Mouse (Mus musculus): ENCODE results near the gene Ebf1.

Ebf1 gene

DNA sequence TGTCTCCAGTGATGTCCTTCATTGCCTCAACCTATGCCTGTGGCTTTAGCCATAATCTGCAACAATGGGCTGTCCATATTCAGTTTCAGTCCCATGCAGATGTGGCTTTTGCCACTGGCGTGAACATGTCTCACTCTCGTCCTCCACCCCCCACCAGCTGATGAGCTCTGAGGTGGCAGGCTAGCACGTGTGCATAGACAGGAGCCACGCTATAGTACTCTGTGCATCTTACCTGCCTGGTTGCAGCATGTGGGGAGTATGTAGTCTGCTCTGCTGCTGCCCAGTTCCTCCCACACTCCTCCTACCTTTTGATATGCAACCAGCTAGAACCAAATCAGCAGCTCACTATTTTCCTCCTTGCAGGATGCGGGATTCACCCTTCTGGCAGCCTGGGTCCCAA is 408.9 kb downstream of the Ebf1 start:
- no peak for DNase-seq (ENCODE audit: low spot score)

- no peak for DNase-seq (ENCODE audit: low spot score)
Observed at GRCm38 (mm10) chr11:45026674-45027073, 409.6 kb downstream of the Ebf1 start.

- DNase-seq (ENCODE audit: low spot score) = no peak
Observed at GRCm38 (mm10) chr11:45027076-45027475, 410.0 kb downstream of the Ebf1 start.

- DNase-seq (ENCODE audit: low spot score) = no peak
Observed at GRCm38 (mm10) chr11:45055744-45056610, 438.9 kb downstream of the Ebf1 start.

Data from urinary bladder, postnatal 25 days (tissue).